Mouse (Mus musculus) spleen, adult 2 months (tissue): ENCODE results near the gene Samd10. TPM values are rescaled to one million over a fixed set of nuclear protein-coding genes. Genes with fewer than 3 reads are reported as not detected.
A peak's percentile ranks its signal among the peaks of the same experiment; 100 is the strongest.

Experiments used
- DNase-seq, 2 experiments: peaks; one replicate each; pipeline versions ENCODE4 v3.0.0 to v3.0.0-alpha.2; 2012 to 2021; ENCODE audit warnings: low spot score in 2 of 2, low read depth in 1 of 2
- H3K27ac ChIP-seq: fragments of 200-500 bp; 2 replicates; pipeline ENCODE4 v1.5.1; 2012; ENCODE audit warnings: low read length, inconsistent platforms; ENCODE audit not compliant: insufficient read depth
- H3K27me3 ChIP-seq: fragments of 200-500 bp; 2 replicates; pipeline ENCODE4 v1.6.1; 2012; ENCODE audit warnings: mild to moderate bottlenecking, moderate library complexity, low read length, inconsistent platforms; ENCODE audit not compliant: control insufficient read depth, insufficient read depth
- H3K36me3 ChIP-seq: fragments of 200-500 bp; 2 replicates; pipeline ENCODE4 v1.6.1; 2012; ENCODE audit warnings: mild to moderate bottlenecking, low read length, inconsistent platforms; ENCODE audit not compliant: control insufficient read depth, insufficient read depth
- H3K4me1 ChIP-seq: fragments of 200-500 bp; 2 replicates; pipeline ENCODE4 v1.6.1; 2011; ENCODE audit warnings: inconsistent platforms; ENCODE audit not compliant: control insufficient read depth, insufficient read depth, insufficient read length
- H3K4me3 ChIP-seq: fragments of 200-500 bp; 2 replicates; pipeline ENCODE4 v1.5.1; 2011; ENCODE audit warnings: mild to moderate bottlenecking, inconsistent platforms; ENCODE audit not compliant: insufficient read depth, insufficient read length; ENCODE audit errors: extremely low read depth
- CTCF ChIP-seq: fragments of 200-500 bp; IDR thresholded peaks from 2 replicates; pipeline ENCODE4 v1.5.1; 2011; ENCODE audit warnings: mild to moderate bottlenecking, inconsistent platforms; ENCODE audit not compliant: insufficient read depth, insufficient read length, insufficient replicate concordance; ENCODE audit errors: extremely low read depth
- POLR2A ChIP-seq: fragments of 200-500 bp; IDR thresholded peaks from 2 replicates; pipeline ENCODE4 v1.6.1; 2011; ENCODE audit warnings: low read depth, low read length, inconsistent platforms
- WGBS: fragments of 180-500 bp; shearing (Covaris S2); methylation state at CpG from one replicate; pipeline ENCODE4 v1.1.7; 2018; 5-methylcytosine and 5-hydroxymethylcytosine counted together
- polyA plus RNA-seq: library from polyadenylated mRNA; depleted of rRNA; stranded (reverse); fragments of >200 nt; gene quantifications from 2 replicates; pipeline ENCODE4 v1.2.3, GENCODE M21; 2012; rRNA removed

Gene Samd10
- polyA plus RNA-seq, 1 experiment: 15.0 TPM

DNA sequence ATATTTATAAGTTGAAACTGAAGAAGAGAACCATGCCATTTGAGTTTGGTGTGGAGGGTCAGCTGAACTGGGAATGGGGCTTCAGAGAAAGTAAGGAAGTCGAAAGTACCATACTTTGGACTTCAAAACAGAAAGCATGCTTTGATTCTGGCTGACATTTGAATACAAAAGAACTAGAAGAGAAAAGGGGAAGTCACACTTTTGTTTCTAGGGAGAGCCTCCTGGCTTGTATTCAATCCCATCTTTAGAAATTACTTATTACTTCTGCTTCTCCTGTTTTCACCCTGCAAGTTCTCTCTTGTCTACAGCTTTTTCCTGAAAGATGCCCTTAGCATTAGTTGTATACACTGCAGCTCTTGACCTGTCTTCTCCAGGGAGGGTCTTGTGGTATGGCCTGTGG lies 50.8 kb downstream of the Samd10 start:
- TF ChIP-seq CTCF: no peak
- no peak for DNase-seq
- 8% methylated on average over 1 of the region's 1 CpGs for WGBS
- Histone ChIP-seq H3K27ac (peak overlapping the region; percentile 5; the same call in 1 of the 2 replicates), H3K4me3 (no peak overlapping the region), H3K27me3 (no peaks in the 10 kb centered on the region), H3K36me3 (peaks cover 42% of the 10 kb centered on the region), H3K4me1 (peaks cover 2% of the 10 kb centered on the region; the same call in 1 of the 2 replicates)

DNA sequence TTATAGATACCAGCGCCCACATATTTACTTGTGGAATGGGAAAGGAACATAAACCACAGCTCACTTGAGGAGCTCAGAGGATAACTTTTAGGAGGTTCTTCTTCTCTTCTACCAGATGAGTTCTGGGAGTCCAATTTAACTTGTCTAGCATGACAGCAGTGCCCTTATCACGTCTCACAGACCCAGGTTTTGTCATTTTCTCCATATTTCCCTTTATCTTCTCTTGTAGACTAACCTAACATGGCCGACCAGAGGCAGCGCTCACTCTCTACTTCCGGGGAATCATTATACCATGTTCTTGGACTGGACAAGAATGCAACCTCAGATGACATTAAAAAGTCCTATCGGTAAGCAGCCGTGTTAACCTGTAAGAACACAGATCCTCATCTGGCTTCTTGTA lies 52.9 kb downstream of the Samd10 start:
- H3K4me1 ChIP-seq: peaks cover 2% of the 10 kb centered on the region; the same call in 1 of the 2 replicates
- TF ChIP-seq POLR2A: no peak
- no peak for TF ChIP-seq CTCF
- no peak overlapping the region for H3K4me3 ChIP-seq
- H3K36me3 ChIP-seq: peaks cover 41% of the 10 kb centered on the region
- no peak overlapping the region for H3K27ac ChIP-seq
- WGBS: 85% methylated on average over 7 of the region's 7 CpGs
- H3K27me3 ChIP-seq: no peaks in the 10 kb centered on the region
- DNase-seq: no peak

Other genes starting within 250 kb of the Samd10 start
- 44.7 and 45.7 TPM in 2 replicates for gene Zgpat, start 234.3 kb downstream of the Samd10 start, polyA plus RNA-seq
- 32.8 and 35.4 TPM in 2 replicates for gene Arfrp1, start 233.8 kb downstream of the Samd10 start, polyA plus RNA-seq
- gene Lime1, start 219.1 kb downstream of the Samd10 start, polyA plus RNA-seq: 146 and 163 TPM in 2 replicates
- gene Zbtb46, start 139.8 kb downstream of the Samd10 start, polyA plus RNA-seq: 9.6 and 10.9 TPM in 2 replicates
- gene Abhd16b, start 106.0 kb downstream of the Samd10 start, polyA plus RNA-seq: 0.15 and 0.36 TPM in 2 replicates
- 17.5 and 18.8 TPM in 2 replicates for gene Tpd52l2, start 102.1 kb downstream of the Samd10 start, polyA plus RNA-seq
- 54.4 and 59.4 TPM in 2 replicates for gene Dnajc5, start 78.7 kb downstream of the Samd10 start, polyA plus RNA-seq
- 170 and 197 TPM in 2 replicates for gene Uckl1, start 14.3 kb downstream of the Samd10 start, polyA plus RNA-seq
- gene Prpf6, start 7.3 kb downstream of the Samd10 start, polyA plus RNA-seq: 11.6 and 11.8 TPM in 2 replicates
- 32.3 and 42.2 TPM in 2 replicates for gene Zfp512b, start 6.4 kb downstream of the Samd10 start, polyA plus RNA-seq
- gene Gm29797, start 57.8 kb upstream of the Samd10 start, polyA plus RNA-seq: 0.26 TPM in 1 of 2 replicates, not detected in the other
- 47.5 and 73.4 TPM in 2 replicates for gene Sox18, start 72.4 kb upstream of the Samd10 start, polyA plus RNA-seq
- gene Tcea2, start 81.1 kb upstream of the Samd10 start, polyA plus RNA-seq: 15.9 and 17.1 TPM in 2 replicates
- gene Rgs19, start 94.8 kb upstream of the Samd10 start, polyA plus RNA-seq: 209 and 239 TPM in 2 replicates
- gene Lkaaear1, start 99.2 kb upstream of the Samd10 start, polyA plus RNA-seq: not detected in 2 replicates
- gene Oprl1, start 115.8 kb upstream of the Samd10 start, polyA plus RNA-seq: 0.09 and 0.13 TPM in 2 replicates
- not detected in 2 replicates for gene Myt1, start 164.1 kb upstream of the Samd10 start, polyA plus RNA-seq
- 18.6 and 21.9 TPM in 2 replicates for gene Pcmtd2, start 238.6 kb upstream of the Samd10 start, polyA plus RNA-seq